Mouse (Mus musculus): Measurements from ENCODE around the gene Ncln. TPM values are rescaled to one million over a fixed set of nuclear protein-coding genes. Genes with fewer than 3 reads are reported as not detected.

Gene Ncln
- polyA plus RNA-seq, 1 experiment from 2014 or later: 40.9 TPM

DNA sequence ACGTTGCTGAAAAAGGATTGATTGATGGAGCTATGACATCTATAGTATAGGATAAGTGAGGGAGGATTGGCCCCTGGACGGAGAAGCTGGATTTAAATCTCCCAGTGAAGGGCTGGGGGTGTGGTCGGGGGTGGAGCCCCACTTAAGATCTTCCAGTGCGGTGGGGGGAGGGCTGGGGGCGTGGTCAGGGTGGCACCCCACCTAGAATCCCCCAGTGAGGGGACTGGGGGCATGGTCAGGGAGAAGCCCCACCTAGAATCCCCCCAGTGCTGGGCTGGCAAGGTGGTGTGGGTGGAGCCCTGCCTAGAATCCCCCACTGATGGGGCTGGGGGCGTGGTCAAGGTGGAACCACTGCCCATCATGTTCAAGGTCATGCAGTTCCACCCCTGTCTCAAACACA lies 10.9 kb upstream of the Ncln start:
- no peak for ATAC-seq (replicated peaks; ENCODE audit: insufficient number of reproducible peaks, low FRiP score, low TSS enrichment)
- WGBS (ENCODE audit: insufficient replicate concordance): 24% methylated on average over 6 of the region's 6 CpGs
- Histone ChIP-seq H3K4me2 (no peak overlapping the region), H3K4me1 (ENCODE audit: control insufficient read depth, insufficient read depth, low read length) (0 out of 2 replicates have a peak, but pooled peaks cover 2% of the 10 kb centered on the region), H3K27me3 (ENCODE audit: control insufficient read depth, insufficient read depth, low read length) (peaks cover 20% of the 10 kb centered on the region), H3K4me3 (ENCODE audit: low read depth, low read length) (no peak overlapping the region), H3K36me3 (ENCODE audit: control insufficient read depth, insufficient read depth, low read length) (no peaks in the 10 kb centered on the region), H3K27ac (ENCODE audit: low read depth, low read length) (no peak overlapping the region), H3K9me3 (replicated peaks; ENCODE audit: control insufficient read depth, low read length) (no peaks in the 10 kb centered on the region), H3K9ac (ENCODE audit: low read depth, low read length) (no peak overlapping the region)

DNA sequence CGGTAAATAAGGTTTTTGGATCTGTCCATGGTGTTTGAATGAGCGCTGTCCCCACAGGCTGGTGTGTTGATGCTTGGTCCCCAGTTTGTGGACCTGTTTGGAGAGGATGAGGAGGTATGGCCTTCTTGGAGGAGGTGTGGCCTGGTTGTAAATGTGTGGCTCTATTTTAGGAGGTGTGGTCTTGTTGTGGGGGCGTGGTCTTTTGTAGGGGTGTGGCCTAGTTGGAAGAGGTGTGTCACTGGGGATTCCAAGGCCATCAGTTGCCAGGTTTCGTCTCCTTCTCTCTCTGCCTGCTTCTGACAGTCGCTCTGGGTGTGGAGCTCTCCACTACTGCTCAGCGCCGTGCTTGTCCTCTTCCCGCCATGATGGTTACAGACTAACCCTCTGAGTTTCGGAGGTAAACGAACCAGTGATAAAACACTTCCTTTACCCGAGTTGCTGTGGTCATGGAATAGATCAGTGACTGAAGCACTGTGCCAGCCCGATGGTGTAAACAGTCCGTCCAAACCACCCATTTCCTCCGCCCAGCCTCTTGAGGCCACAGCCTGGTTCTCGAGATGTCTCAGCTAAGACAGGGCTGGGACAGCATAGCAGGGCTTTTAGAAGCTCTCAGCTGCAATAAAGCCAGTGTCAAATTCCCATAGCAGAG lies 8.9 kb upstream of the Ncln start:
- no peaks in the 10 kb centered on the region for H3K36me3 ChIP-seq (ENCODE audit: control insufficient read depth, insufficient read depth, low read length)
- H3K27ac ChIP-seq (ENCODE audit: low read depth, low read length): no peak overlapping the region
- 0 out of 2 replicates have a peak, but pooled peaks cover 2% of the 10 kb centered on the region for H3K4me1 ChIP-seq (ENCODE audit: control insufficient read depth, insufficient read depth, low read length)
- H3K9ac ChIP-seq (ENCODE audit: low read depth, low read length): no peak overlapping the region
- no peak for ATAC-seq (replicated peaks; ENCODE audit: insufficient number of reproducible peaks, low FRiP score, low TSS enrichment)
- WGBS (ENCODE audit: insufficient replicate concordance): 68% methylated on average over 15 of the region's 15 CpGs
- H3K4me2 ChIP-seq: no peak overlapping the region
- no peaks in the 10 kb centered on the region for H3K9me3 ChIP-seq (replicated peaks; ENCODE audit: control insufficient read depth, low read length)
- no peak overlapping the region for H3K4me3 ChIP-seq (ENCODE audit: low read depth, low read length)
- peaks cover 12% of the 10 kb centered on the region; the same call in 1 of the 2 replicates for H3K27me3 ChIP-seq (ENCODE audit: control insufficient read depth, insufficient read depth, low read length)

DNA sequence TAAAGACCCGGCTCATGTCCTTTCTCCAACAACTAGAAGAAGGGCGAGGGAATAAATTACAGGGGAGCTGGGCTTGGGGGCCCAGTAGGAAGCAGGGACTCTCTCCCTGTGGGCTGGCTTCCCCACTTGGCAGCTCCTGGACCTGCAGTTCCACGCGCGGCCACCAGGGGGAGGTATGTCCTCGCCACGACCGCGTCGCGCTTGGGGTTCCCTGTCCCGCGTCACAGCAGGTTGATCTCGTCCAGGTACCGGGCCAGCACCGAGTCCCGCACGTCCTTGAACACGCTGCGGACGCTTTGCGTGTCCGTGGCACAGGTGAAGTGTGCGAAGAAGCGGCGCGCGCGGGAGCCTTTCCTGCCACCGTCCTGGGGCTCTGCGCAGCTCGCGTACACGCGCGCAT lies 6.5 kb upstream of the Ncln start:
- ATAC-seq (replicated peaks; ENCODE audit: insufficient number of reproducible peaks, low FRiP score, low TSS enrichment): no peak; the same call in 1 of the 2 replicates
- Histone ChIP-seq H3K27ac (ENCODE audit: low read depth, low read length) (no peak overlapping the region), H3K4me3 (ENCODE audit: low read depth, low read length) (peak overlapping the region; percentile 40), H3K9ac (ENCODE audit: low read depth, low read length) (peak overlapping the region; percentile 58; the same call in 1 of the 2 replicates), H3K4me2 (peak overlapping the region; percentile 77), H3K36me3 (ENCODE audit: control insufficient read depth, insufficient read depth, low read length) (no peaks in the 10 kb centered on the region), H3K9me3 (replicated peaks; ENCODE audit: control insufficient read depth, low read length) (no peaks in the 10 kb centered on the region), H3K27me3 (ENCODE audit: control insufficient read depth, insufficient read depth, low read length) (peaks cover 12% of the 10 kb centered on the region; the same call in 1 of the 2 replicates), H3K4me1 (ENCODE audit: control insufficient read depth, insufficient read depth, low read length) (0 out of 2 replicates have a peak, but pooled peaks cover 2% of the 10 kb centered on the region)
- WGBS (ENCODE audit: insufficient replicate concordance): 6% methylated on average over 36 of the region's 36 CpGs

DNA sequence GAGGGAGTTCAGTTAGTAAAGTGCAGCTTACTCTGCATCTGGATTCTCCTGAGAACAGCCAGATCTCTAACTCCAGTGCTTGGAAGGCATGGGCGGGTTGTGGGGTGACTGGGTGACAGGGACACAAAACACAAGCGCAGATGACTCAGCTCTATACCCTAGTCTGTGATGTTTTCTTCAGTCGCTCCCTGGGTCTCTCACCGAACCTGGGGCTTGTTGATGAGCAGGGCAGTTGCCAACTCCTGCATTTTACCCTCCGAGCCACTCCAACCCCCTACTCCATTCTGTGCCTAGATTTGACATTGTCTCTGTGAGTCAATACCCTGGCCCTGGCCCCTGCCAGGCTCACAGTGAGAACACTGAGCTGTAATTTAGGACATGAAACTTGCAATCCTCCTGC lies 5.7 kb upstream of the Ncln start:
- no peaks in the 10 kb centered on the region for H3K9me3 ChIP-seq (replicated peaks; ENCODE audit: control insufficient read depth, low read length)
- H3K4me2 ChIP-seq: no peak overlapping the region
- no peak overlapping the region for H3K9ac ChIP-seq (ENCODE audit: low read depth, low read length)
- 0 out of 2 replicates have a peak, but pooled peaks cover 2% of the 10 kb centered on the region for H3K4me1 ChIP-seq (ENCODE audit: control insufficient read depth, insufficient read depth, low read length)
- no peak overlapping the region for H3K4me3 ChIP-seq (ENCODE audit: low read depth, low read length)
- no peaks in the 10 kb centered on the region for H3K36me3 ChIP-seq (ENCODE audit: control insufficient read depth, insufficient read depth, low read length)
- no peak overlapping the region for H3K27ac ChIP-seq (ENCODE audit: low read depth, low read length)
- ATAC-seq (replicated peaks; ENCODE audit: insufficient number of reproducible peaks, low FRiP score, low TSS enrichment): no peak
- WGBS (ENCODE audit: insufficient replicate concordance): 84% methylated on average over 5 of the region's 5 CpGs
- peaks cover 12% of the 10 kb centered on the region; the same call in 1 of the 2 replicates for H3K27me3 ChIP-seq (ENCODE audit: control insufficient read depth, insufficient read depth, low read length)

DNA sequence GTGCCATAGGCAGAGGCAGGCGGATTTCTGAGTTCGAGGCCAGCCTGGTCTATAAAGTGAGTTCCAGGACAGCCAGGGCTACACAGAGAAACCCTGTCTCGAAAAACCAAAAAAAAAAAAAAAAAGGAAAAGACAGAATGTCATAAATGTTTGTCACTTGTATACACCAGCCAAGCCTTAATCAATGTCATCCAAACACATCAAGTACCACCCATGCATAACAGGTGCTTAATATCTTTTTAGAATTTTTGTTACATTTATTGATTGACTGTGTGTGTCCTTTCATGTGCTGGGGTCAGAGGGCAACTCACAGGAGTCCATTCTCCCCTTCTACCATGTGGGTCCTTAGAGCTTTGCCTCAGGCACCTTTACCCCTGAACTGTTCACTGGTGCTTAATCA lies 3.8 kb upstream of the Ncln start, which contains the start of gene S1pr4:
Gene S1pr4, minus strand, starts transcription at position 101 of the 400 bp plus-strand sequence.
- Histone ChIP-seq H3K36me3 (ENCODE audit: control insufficient read depth, insufficient read depth, low read length) (no peaks in the 10 kb centered on the region), H3K9me3 (replicated peaks; ENCODE audit: control insufficient read depth, low read length) (no peaks in the 10 kb centered on the region), H3K4me1 (ENCODE audit: control insufficient read depth, insufficient read depth, low read length) (peaks cover 8% of the 10 kb centered on the region), H3K9ac (ENCODE audit: low read depth, low read length) (no peak within 1 kb of the TSS), H3K4me2 (no peak within 1 kb of the TSS), H3K4me3 (ENCODE audit: low read depth, low read length) (no peak within 1 kb of the TSS), H3K27ac (ENCODE audit: low read depth, low read length) (no peak within 1 kb of the TSS), H3K27me3 (ENCODE audit: control insufficient read depth, insufficient read depth, low read length) (peaks cover 12% of the 10 kb centered on the region; the same call in 1 of the 2 replicates)
- no peak for ATAC-seq (replicated peaks; ENCODE audit: insufficient number of reproducible peaks, low FRiP score, low TSS enrichment)
- 83% methylated on average over 3 of the region's 3 CpGs for WGBS (ENCODE audit: insufficient replicate concordance)

GRCm38 (mm10) chr10:81499250-81499901 lies 3.2 kb upstream of the Ncln start:
- ATAC-seq (replicated peaks; ENCODE audit: insufficient number of reproducible peaks, low FRiP score, low TSS enrichment): no peak
- Histone ChIP-seq H3K27ac (ENCODE audit: low read depth, low read length) (no peak overlapping the region), H3K27me3 (ENCODE audit: control insufficient read depth, insufficient read depth, low read length) (peaks cover 12% of the 10 kb centered on the region; the same call in 1 of the 2 replicates), H3K36me3 (ENCODE audit: control insufficient read depth, insufficient read depth, low read length) (no peaks in the 10 kb centered on the region), H3K9me3 (replicated peaks; ENCODE audit: control insufficient read depth, low read length) (no peaks in the 10 kb centered on the region), H3K4me1 (ENCODE audit: control insufficient read depth, insufficient read depth, low read length) (peaks cover 13% of the 10 kb centered on the region), H3K4me2 (no peak overlapping the region), H3K4me3 (ENCODE audit: low read depth, low read length) (no peak overlapping the region), H3K9ac (ENCODE audit: low read depth, low read length) (no peak overlapping the region)
- 67% methylated on average over 23 of the region's 23 CpGs for WGBS (ENCODE audit: insufficient replicate concordance)

GRCm38 (mm10) chr10:81498316-81499249 lies 2.4 kb upstream of the Ncln start:
- Histone ChIP-seq H3K9ac (ENCODE audit: low read depth, low read length) (no peak overlapping the region), H3K4me2 (no peak overlapping the region)

More at GRCm38 (mm10) chr10:81498316-81499249, 2.4 kb upstream of the Ncln start:
- ATAC-seq (replicated peaks; ENCODE audit: insufficient number of reproducible peaks, low FRiP score, low TSS enrichment): no peak
- Histone ChIP-seq H3K4me3 (ENCODE audit: low read depth, low read length) (no peak overlapping the region), H3K27ac (ENCODE audit: low read depth, low read length) (no peak overlapping the region), H3K9me3 (replicated peaks; ENCODE audit: control insufficient read depth, low read length) (no peaks in the 10 kb centered on the region), H3K36me3 (ENCODE audit: control insufficient read depth, insufficient read depth, low read length) (no peaks in the 10 kb centered on the region), H3K4me1 (ENCODE audit: control insufficient read depth, insufficient read depth, low read length) (peaks cover 18% of the 10 kb centered on the region), H3K27me3 (ENCODE audit: control insufficient read depth, insufficient read depth, low read length) (peaks cover 8% of the 10 kb centered on the region; the same call in 1 of the 2 replicates)
- 79% methylated on average over 38 of the region's 38 CpGs for WGBS (ENCODE audit: insufficient replicate concordance)
